Mouse (Mus musculus): ENCODE results near the gene Dhcr7. TPM values are rescaled to one million over a fixed set of nuclear protein-coding genes. Genes with fewer than 3 reads are reported as not detected.

Dhcr7 gene
- polyA plus RNA-seq, 1 experiment from 2014 or later = 42.5 TPM

- no peaks in the 10 kb centered on the region for H3K4me1 ChIP-seq (ENCODE audit: control insufficient read depth, insufficient read depth, low read length)
- no peaks in the 10 kb centered on the region for H3K9me3 ChIP-seq (ENCODE audit: control insufficient read depth, low read length)
- no peak overlapping the region for H3K9ac ChIP-seq (ENCODE audit: low read depth, low read length)
- peaks cover 71% of the 10 kb centered on the region for H3K36me3 ChIP-seq (ENCODE audit: control insufficient read depth, insufficient read depth, low read length)
- H3K27ac ChIP-seq (ENCODE audit: low read depth, low read length) = no peak overlapping the region
- H3K4me3 ChIP-seq (ENCODE audit: low read length) = no peak overlapping the region
- no peak for ATAC-seq (ENCODE audit: low FRiP score, low TSS enrichment)
- H3K4me2 ChIP-seq (replicated peaks; ENCODE audit: low read depth, low read length) = no peak overlapping the region
- H3K27me3 ChIP-seq (ENCODE audit: control insufficient read depth, insufficient read depth, low read length) = no peaks in the 10 kb centered on the region
- WGBS = 93% methylated on average over 5 of the region's 5 CpGs
Measured at GRCm38 (mm10) chr7:143840121-143840520, 17.2 kb downstream of the Dhcr7 start.

DNA sequence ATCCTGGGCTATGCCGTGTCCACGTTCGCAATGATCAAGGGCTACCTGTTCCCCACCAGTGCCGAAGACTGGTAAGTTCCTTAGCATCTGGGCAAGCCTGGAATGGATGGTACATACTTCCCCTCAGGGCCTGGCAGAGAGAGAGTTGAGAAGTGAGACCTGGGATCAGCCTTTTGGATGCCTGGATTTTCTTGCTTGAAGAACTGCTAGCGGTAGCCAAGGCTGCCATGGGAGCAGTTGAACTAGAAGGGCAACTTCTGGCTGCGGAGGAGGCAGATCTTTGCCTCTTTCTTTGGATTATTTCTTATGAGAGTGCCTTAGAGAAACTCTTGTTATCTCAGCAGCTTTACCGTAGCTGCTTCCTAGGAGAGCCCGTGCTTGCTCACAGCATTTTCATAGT, 18.4 kb downstream of the Dhcr7 start:
- WGBS = 98% methylated on average over 8 of the region's 8 CpGs
- no peaks in the 10 kb centered on the region for H3K27me3 ChIP-seq (ENCODE audit: control insufficient read depth, insufficient read depth, low read length)
- H3K4me3 ChIP-seq (ENCODE audit: low read length) = no peak overlapping the region
- peaks cover 83% of the 10 kb centered on the region for H3K36me3 ChIP-seq (ENCODE audit: control insufficient read depth, insufficient read depth, low read length)
- no peak overlapping the region for H3K27ac ChIP-seq (ENCODE audit: low read depth, low read length)
- H3K4me1 ChIP-seq (ENCODE audit: control insufficient read depth, insufficient read depth, low read length) = no peaks in the 10 kb centered on the region
- H3K9ac ChIP-seq (ENCODE audit: low read depth, low read length) = no peak overlapping the region
- no peak overlapping the region for H3K4me2 ChIP-seq (replicated peaks; ENCODE audit: low read depth, low read length)
- ATAC-seq (ENCODE audit: low FRiP score, low TSS enrichment) = no peak
- H3K9me3 ChIP-seq (ENCODE audit: control insufficient read depth, low read length) = no peaks in the 10 kb centered on the region

DNA sequence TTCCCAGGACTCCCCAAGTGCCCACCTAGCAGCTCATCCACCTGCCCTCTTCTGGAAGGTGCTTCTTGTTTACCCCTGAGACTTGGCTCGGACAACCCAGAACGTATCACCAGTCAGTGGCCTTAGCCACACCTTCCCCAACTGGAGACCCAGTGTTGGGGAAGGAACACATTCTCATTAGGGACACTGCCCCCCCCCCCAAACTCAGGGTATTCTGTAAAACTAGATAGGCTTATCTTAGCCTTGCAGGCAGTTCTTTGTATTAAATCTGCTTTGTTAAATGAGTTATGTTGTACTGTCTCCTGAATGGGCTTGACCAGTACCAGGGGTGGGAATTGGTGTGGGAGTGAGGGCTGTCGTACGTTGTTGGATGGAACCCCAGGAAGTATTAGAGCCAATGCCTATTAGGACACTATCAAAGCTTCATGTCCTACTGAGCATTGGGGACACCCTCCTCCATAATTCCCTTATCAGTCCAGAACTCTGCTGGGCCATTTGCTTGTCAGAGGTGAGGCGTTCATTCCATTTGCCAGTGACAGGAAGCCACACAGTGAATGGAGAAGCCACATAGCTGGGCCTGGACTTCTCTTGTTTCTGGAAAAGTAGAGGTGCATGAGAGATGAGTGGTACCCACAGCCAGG, 25.3 kb downstream of the Dhcr7 start:
- ATAC-seq (ENCODE audit: low FRiP score, low TSS enrichment) = no peak
- WGBS = 97% methylated on average over 5 of the region's 5 CpGs

DNA sequence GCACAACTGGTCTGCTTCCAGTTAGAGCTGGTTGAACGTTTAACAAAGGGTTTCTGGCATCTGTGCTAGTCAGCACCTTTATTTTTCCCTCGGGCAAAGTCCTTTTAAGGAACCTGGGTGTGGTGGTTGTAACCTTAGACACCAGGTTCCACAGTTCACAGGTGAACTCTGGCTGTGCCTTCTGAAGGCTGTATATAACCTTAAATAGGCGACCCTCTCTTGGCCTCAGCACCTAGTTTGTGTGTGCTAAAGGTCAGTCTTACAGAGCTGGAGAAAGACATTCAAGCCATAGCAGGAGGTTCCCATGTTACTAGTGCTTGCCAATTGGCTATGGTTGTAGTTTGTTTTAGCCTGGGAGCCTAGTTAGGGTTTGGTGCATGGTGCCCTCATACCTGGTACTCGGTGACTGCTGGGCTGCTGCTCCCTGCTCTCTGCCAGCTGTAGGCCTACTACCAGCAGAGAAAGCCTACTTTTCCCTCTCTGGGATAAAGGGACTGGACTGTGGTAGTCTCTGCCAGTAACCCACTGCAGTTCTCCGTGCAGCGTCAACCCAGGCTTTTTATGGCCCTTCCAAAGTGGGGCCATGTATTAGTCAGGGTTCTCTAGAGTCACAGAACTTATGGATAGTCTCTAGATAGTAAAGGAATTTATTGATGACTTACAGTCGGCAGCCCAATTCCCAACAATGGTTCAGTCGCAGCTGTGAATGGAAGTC, 26.0 kb downstream of the Dhcr7 start:
- 90% methylated on average over 7 of the region's 8 CpGs for WGBS
- Histone ChIP-seq H3K27me3 (ENCODE audit: control insufficient read depth, insufficient read depth, low read length) (no peaks in the 10 kb centered on the region), H3K9me3 (ENCODE audit: control insufficient read depth, low read length) (no peaks in the 10 kb centered on the region), H3K9ac (ENCODE audit: low read depth, low read length) (no peak overlapping the region), H3K4me3 (ENCODE audit: low read length) (no peak overlapping the region), H3K36me3 (ENCODE audit: control insufficient read depth, insufficient read depth, low read length) (peaks cover 51% of the 10 kb centered on the region), H3K27ac (ENCODE audit: low read depth, low read length) (no peak overlapping the region), H3K4me1 (ENCODE audit: control insufficient read depth, insufficient read depth, low read length) (no peaks in the 10 kb centered on the region), H3K4me2 (replicated peaks; ENCODE audit: low read depth, low read length) (no peak overlapping the region)
- no peak for ATAC-seq (ENCODE audit: low FRiP score, low TSS enrichment)

More for the DNA sequence above, 25.3 kb downstream of the Dhcr7 start:
- no peak overlapping the region for H3K4me3 ChIP-seq (ENCODE audit: low read length)
- no peak overlapping the region for H3K27ac ChIP-seq (ENCODE audit: low read depth, low read length)
- no peak overlapping the region for H3K4me2 ChIP-seq (replicated peaks; ENCODE audit: low read depth, low read length)
- peaks cover 58% of the 10 kb centered on the region for H3K36me3 ChIP-seq (ENCODE audit: control insufficient read depth, insufficient read depth, low read length)
- no peaks in the 10 kb centered on the region for H3K9me3 ChIP-seq (ENCODE audit: control insufficient read depth, low read length)
- H3K9ac ChIP-seq (ENCODE audit: low read depth, low read length) = no peak overlapping the region
- no peaks in the 10 kb centered on the region for H3K27me3 ChIP-seq (ENCODE audit: control insufficient read depth, insufficient read depth, low read length)
- no peaks in the 10 kb centered on the region for H3K4me1 ChIP-seq (ENCODE audit: control insufficient read depth, insufficient read depth, low read length)

GRCm38 (mm10) chr7:143866538-143866937, 43.6 kb downstream of the Dhcr7 start, which contains the start of gene Gm498:
Gene Gm498 (plus strand): TSS chr7:143866838.
- Histone ChIP-seq H3K9ac (ENCODE audit: low read depth, low read length) (no peak within 1 kb of the TSS), H3K4me1 (ENCODE audit: control insufficient read depth, insufficient read depth, low read length) (no peaks in the 10 kb centered on the region), H3K4me2 (replicated peaks; ENCODE audit: low read depth, low read length) (no peak within 1 kb of the TSS), H3K4me3 (ENCODE audit: low read length) (no peak within 1 kb of the TSS), H3K27ac (ENCODE audit: low read depth, low read length) (no peak within 1 kb of the TSS), H3K36me3 (ENCODE audit: control insufficient read depth, insufficient read depth, low read length) (no peaks in the 10 kb centered on the region), H3K9me3 (ENCODE audit: control insufficient read depth, low read length) (no peaks in the 10 kb centered on the region), H3K27me3 (ENCODE audit: control insufficient read depth, insufficient read depth, low read length) (no peaks in the 10 kb centered on the region)
- WGBS = 75% methylated on average over 2 of the region's 2 CpGs
- no peak for ATAC-seq (ENCODE audit: low FRiP score, low TSS enrichment)

DNA sequence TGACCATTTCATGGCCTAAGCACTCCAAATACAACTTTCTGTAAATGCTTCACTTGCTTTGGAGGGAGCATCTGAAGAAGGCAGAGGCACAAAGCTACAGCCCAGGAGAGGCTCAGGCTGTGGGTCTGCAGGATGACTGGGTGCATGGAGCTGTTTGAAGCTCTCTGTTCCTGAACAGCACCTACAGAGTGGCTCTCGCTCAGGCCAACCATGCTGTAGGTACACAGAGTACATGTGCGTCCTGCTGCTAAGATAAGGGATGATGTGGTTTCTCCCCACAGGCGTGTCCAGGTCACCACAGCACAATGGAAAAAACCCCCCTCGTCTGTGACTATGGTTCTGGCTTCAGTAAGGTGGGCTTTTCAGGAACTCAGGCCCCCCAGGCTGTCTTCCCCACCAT, 45.9 kb downstream of the Dhcr7 start:
- Histone ChIP-seq H3K4me2 (replicated peaks; ENCODE audit: low read depth, low read length) (no peak overlapping the region), H3K27me3 (ENCODE audit: control insufficient read depth, insufficient read depth, low read length) (no peaks in the 10 kb centered on the region), H3K4me3 (ENCODE audit: low read length) (no peak overlapping the region), H3K27ac (ENCODE audit: low read depth, low read length) (no peak overlapping the region), H3K4me1 (ENCODE audit: control insufficient read depth, insufficient read depth, low read length) (no peaks in the 10 kb centered on the region), H3K9ac (ENCODE audit: low read depth, low read length) (no peak overlapping the region), H3K9me3 (ENCODE audit: control insufficient read depth, low read length) (peaks cover 4% of the 10 kb centered on the region; the same call in 1 of the 2 replicates), H3K36me3 (ENCODE audit: control insufficient read depth, insufficient read depth, low read length) (no peaks in the 10 kb centered on the region)
- 84% methylated on average over 4 of the region's 4 CpGs for WGBS
- no peak for ATAC-seq (ENCODE audit: low FRiP score, low TSS enrichment)

GRCm38 (mm10) chr7:143883717-143884116, 60.8 kb downstream of the Dhcr7 start:
- H3K27me3 ChIP-seq (ENCODE audit: control insufficient read depth, insufficient read depth, low read length) = no peaks in the 10 kb centered on the region
- H3K9me3 ChIP-seq (ENCODE audit: control insufficient read depth, low read length) = no peaks in the 10 kb centered on the region
- H3K27ac ChIP-seq (ENCODE audit: low read depth, low read length) = no peak overlapping the region
- no peak overlapping the region for H3K9ac ChIP-seq (ENCODE audit: low read depth, low read length)
- H3K4me2 ChIP-seq (replicated peaks; ENCODE audit: low read depth, low read length) = no peak overlapping the region
- no peaks in the 10 kb centered on the region for H3K36me3 ChIP-seq (ENCODE audit: control insufficient read depth, insufficient read depth, low read length)
- H3K4me1 ChIP-seq (ENCODE audit: control insufficient read depth, insufficient read depth, low read length) = no peaks in the 10 kb centered on the region
- no peak overlapping the region for H3K4me3 ChIP-seq (ENCODE audit: low read length)
- no peak for ATAC-seq (ENCODE audit: low FRiP score, low TSS enrichment)
- 75% methylated on average over 6 of the region's 6 CpGs for WGBS

DNA sequence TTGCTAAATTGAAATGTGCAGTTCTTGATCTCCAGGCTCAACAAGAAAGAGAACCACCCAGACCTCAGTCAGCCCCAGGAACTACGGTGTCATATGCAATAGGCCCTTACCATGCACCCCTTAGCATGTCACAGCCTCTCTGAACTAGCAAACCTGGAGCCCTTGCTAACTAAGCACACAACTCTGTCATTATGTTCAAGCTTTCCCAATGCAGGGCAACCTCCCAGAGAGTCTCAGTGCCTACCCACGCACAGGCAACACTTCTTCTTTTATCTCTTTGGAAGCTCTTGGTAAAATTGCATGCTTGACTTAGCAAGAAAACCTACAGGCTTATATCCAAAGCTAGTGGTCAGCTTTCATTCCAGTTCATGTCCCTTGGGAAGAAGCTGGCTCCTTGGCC, 68.2 kb downstream of the Dhcr7 start:
- no peaks in the 10 kb centered on the region for H3K36me3 ChIP-seq (ENCODE audit: control insufficient read depth, insufficient read depth, low read length)
- H3K27me3 ChIP-seq (ENCODE audit: control insufficient read depth, insufficient read depth, low read length) = no peaks in the 10 kb centered on the region
- no peak overlapping the region for H3K9ac ChIP-seq (ENCODE audit: low read depth, low read length)
- H3K4me3 ChIP-seq (ENCODE audit: low read length) = no peak overlapping the region
- H3K27ac ChIP-seq (ENCODE audit: low read depth, low read length) = no peak overlapping the region
- 78% methylated on average over 2 of the region's 2 CpGs for WGBS
- H3K9me3 ChIP-seq (ENCODE audit: control insufficient read depth, low read length) = no peaks in the 10 kb centered on the region
- no peak overlapping the region for H3K4me2 ChIP-seq (replicated peaks; ENCODE audit: low read depth, low read length)
- ATAC-seq (ENCODE audit: low FRiP score, low TSS enrichment) = no peak
- no peaks in the 10 kb centered on the region for H3K4me1 ChIP-seq (ENCODE audit: control insufficient read depth, insufficient read depth, low read length)

DNA sequence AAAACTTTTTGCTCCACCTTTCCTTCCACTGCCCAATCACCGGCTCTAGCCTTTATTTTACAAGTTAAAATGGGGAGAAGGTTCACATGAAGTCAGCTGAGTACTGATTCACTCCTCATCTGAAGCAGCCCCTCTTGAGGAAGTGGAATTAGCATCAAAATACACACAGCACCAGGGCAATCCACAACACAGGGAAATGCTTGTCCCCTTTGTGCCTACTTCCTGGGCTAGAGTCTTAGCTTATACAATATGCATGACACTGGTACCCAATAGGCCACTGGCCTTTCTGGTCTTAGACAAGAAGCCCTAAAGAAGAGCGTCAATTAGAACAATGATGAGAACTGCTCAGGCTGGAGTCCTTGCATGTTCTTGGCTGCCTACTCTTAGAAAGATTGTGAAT, 69.4 kb downstream of the Dhcr7 start:
- Histone ChIP-seq H3K36me3 (ENCODE audit: control insufficient read depth, insufficient read depth, low read length) (no peaks in the 10 kb centered on the region), H3K27me3 (ENCODE audit: control insufficient read depth, insufficient read depth, low read length) (no peaks in the 10 kb centered on the region), H3K27ac (ENCODE audit: low read depth, low read length) (no peak overlapping the region), H3K9ac (ENCODE audit: low read depth, low read length) (no peak overlapping the region), H3K9me3 (ENCODE audit: control insufficient read depth, low read length) (no peaks in the 10 kb centered on the region), H3K4me3 (ENCODE audit: low read length) (no peak overlapping the region), H3K4me2 (replicated peaks; ENCODE audit: low read depth, low read length) (no peak overlapping the region), H3K4me1 (ENCODE audit: control insufficient read depth, insufficient read depth, low read length) (no peaks in the 10 kb centered on the region)
- no peak for ATAC-seq (ENCODE audit: low FRiP score, low TSS enrichment)
- WGBS = 74% methylated on average over 2 of the region's 2 CpGs
